Mouse (Mus musculus) liver, embryonic 15.5 days (tissue): Measurements from ENCODE around the gene Scn4a. TPM values are rescaled to one million over a fixed set of nuclear protein-coding genes. Genes with fewer than 3 reads are reported as not detected.

Source experiments
- ATAC-seq: fragments of 200-750 bp; cut with Nextera tagmentation; 2 replicates; pipeline ENCODE4 v1.8.0; 2017; ENCODE audit warnings: moderate number of reproducible peaks, mild to moderate bottlenecking, moderate library complexity; ENCODE audit not compliant: insufficient read depth
- H3K27ac ChIP-seq: fragments of 300-500 bp; sonication (generic); replicated peaks from 2 replicates; pipeline ENCODE4 v1.5.1; 2015; ENCODE audit warnings: mild to moderate bottlenecking, inconsistent platforms
- H3K27me3 ChIP-seq: fragments of 300-500 bp; sonication (generic); 2 replicates; pipeline ENCODE4 v1.6.1; 2015; ENCODE audit warnings: mild to moderate bottlenecking, inconsistent platforms
- H3K36me3 ChIP-seq: fragments of 300-500 bp; sonication (generic); replicated peaks from 2 replicates; pipeline ENCODE4 v1.6.1; 2015; ENCODE audit warnings: moderate library complexity, mild to moderate bottlenecking, inconsistent platforms
- H3K4me1 ChIP-seq: fragments of 300-500 bp; sonication (generic); replicated peaks from 2 replicates; pipeline ENCODE4 v1.6.1; 2015; ENCODE audit warnings: inconsistent platforms
- H3K4me2 ChIP-seq: fragments of 300-500 bp; sonication (generic); 2 replicates; pipeline ENCODE4 v1.6.1; 2015; ENCODE audit warnings: moderate library complexity, mild to moderate bottlenecking, inconsistent platforms
- H3K4me3 ChIP-seq: fragments of 300-500 bp; sonication (generic); replicated peaks from 2 replicates; pipeline ENCODE4 v1.5.1; 2015; ENCODE audit warnings: mild to moderate bottlenecking, inconsistent platforms
- H3K9ac ChIP-seq: fragments of 300-500 bp; sonication (generic); 2 replicates; pipeline ENCODE4 v1.6.1; 2015; ENCODE audit warnings: moderate library complexity, mild to moderate bottlenecking, inconsistent platforms
- H3K9me3 ChIP-seq: fragments of 300-500 bp; sonication (generic); replicated peaks from 2 replicates; pipeline ENCODE4 v1.6.1; 2016; ENCODE audit warnings: inconsistent platforms
- WGBS: fragments of 180-500 bp; shearing (Covaris S2); methylation state at CpG from one replicate; pipeline ENCODE4 v1.1.7; 2015; ENCODE audit warnings: mixed read lengths; ENCODE audit not compliant: insufficient replicate concordance; 5-methylcytosine and 5-hydroxymethylcytosine counted together
- polyA plus RNA-seq: library from polyadenylated mRNA; unstranded; fragments of >200 nt; fragmentation: Nextera tagmentation; extraction: Ambion mirVana; gene quantifications from 2 replicates; pipeline ENCODE4 v1.2.1, GENCODE M21; 2015

The Scn4a gene
- polyA plus RNA-seq, 1 experiment from 2014 or later: 0.24 TPM

GRCm38 (mm10) chr11:106386409-106386808, 33.3 kb upstream of the Scn4a start:
- ATAC-seq: no peak
- no peaks in the 10 kb centered on the region for H3K9me3 ChIP-seq
- no peak overlapping the region for H3K9ac ChIP-seq
- H3K4me1 ChIP-seq: peaks cover 48% of the 10 kb centered on the region
- no peaks in the 10 kb centered on the region for H3K36me3 ChIP-seq
- H3K4me2 ChIP-seq: no peak overlapping the region; the same call in 1 of the 2 replicates
- H3K4me3 ChIP-seq: no peak overlapping the region
- 31% methylated on average over 3 of the region's 3 CpGs for whole genome bisulfite sequencing
- no peaks in the 10 kb centered on the region for H3K27me3 ChIP-seq
- no peak overlapping the region for H3K27ac ChIP-seq

GRCm38 (mm10) chr11:106383051-106383790, 30.1 kb upstream of the Scn4a start:
- Histone ChIP-seq H3K36me3 (no peaks in the 10 kb centered on the region), H3K4me1 (peaks cover 41% of the 10 kb centered on the region), H3K27me3 (no peaks in the 10 kb centered on the region), H3K4me2 (no peak overlapping the region), H3K27ac (peak overlapping the region; percentile 46; the same call in 1 of the 2 replicates), H3K4me3 (no peak overlapping the region), H3K9me3 (no peaks in the 10 kb centered on the region), H3K9ac (no peak overlapping the region)
- WGBS: 34% methylated on average over 6 of the region's 6 CpGs
- no peak for ATAC-seq

GRCm38 (mm10) chr11:106382424-106382823, 29.3 kb upstream of the Scn4a start:
- no peak overlapping the region; the same call in 1 of the 2 replicates for H3K4me2 ChIP-seq
- H3K36me3 ChIP-seq: no peaks in the 10 kb centered on the region
- ATAC-seq: peak; percentile 50; the same call in 1 of the 2 replicates
- H3K9ac ChIP-seq: no peak overlapping the region
- H3K4me1 ChIP-seq: peaks cover 33% of the 10 kb centered on the region
- no peaks in the 10 kb centered on the region for H3K9me3 ChIP-seq
- WGBS: 13% methylated on average over 5 of the region's 5 CpGs
- no peak overlapping the region for H3K4me3 ChIP-seq
- H3K27me3 ChIP-seq: no peaks in the 10 kb centered on the region
- H3K27ac ChIP-seq: no peak overlapping the region; the same call in 1 of the 2 replicates

- H3K4me3 ChIP-seq: peak overlapping the region; percentile 17
- WGBS: 46% methylated on average over 7 of the region's 7 CpGs
- H3K4me1 ChIP-seq: peaks cover 28% of the 10 kb centered on the region
- H3K27me3 ChIP-seq: no peaks in the 10 kb centered on the region
- peak overlapping the region; percentile 23; the same call in 1 of the 2 replicates for H3K4me2 ChIP-seq
- no peaks in the 10 kb centered on the region for H3K9me3 ChIP-seq
- 0 out of 2 replicates have a peak overlapping the region, but pooled peaks have one; percentile 34 for H3K27ac ChIP-seq
- no peak for ATAC-seq
- H3K36me3 ChIP-seq: no peaks in the 10 kb centered on the region
- no peak overlapping the region for H3K9ac ChIP-seq
Measured at GRCm38 (mm10) chr11:106381883-106382282, 28.8 kb upstream of the Scn4a start.

- H3K4me3 ChIP-seq: no peak overlapping the region
- 65% methylated on average over 11 of the region's 11 CpGs for WGBS
Measured at GRCm38 (mm10) chr11:106381011-106381410, 27.9 kb upstream of the Scn4a start.

GRCm38 (mm10) chr11:106374979-106375378, 21.9 kb upstream of the Scn4a start:
- Histone ChIP-seq H3K9ac (no peak overlapping the region), H3K4me3 (no peak overlapping the region), H3K9me3 (no peaks in the 10 kb centered on the region), H3K27ac (no peak overlapping the region), H3K4me1 (peaks cover 4% of the 10 kb centered on the region; the same call in 1 of the 2 replicates), H3K36me3 (no peaks in the 10 kb centered on the region), H3K27me3 (no peaks in the 10 kb centered on the region), H3K4me2 (no peak overlapping the region)
- no peak for ATAC-seq
- 49% methylated on average over 5 of the region's 5 CpGs for WGBS

More at GRCm38 (mm10) chr11:106381011-106381410, 27.9 kb upstream of the Scn4a start:
- H3K27me3 ChIP-seq: no peaks in the 10 kb centered on the region
- peaks cover 20% of the 10 kb centered on the region for H3K4me1 ChIP-seq
- no peaks in the 10 kb centered on the region for H3K9me3 ChIP-seq
- H3K9ac ChIP-seq: no peak overlapping the region
- ATAC-seq: no peak
- H3K27ac ChIP-seq: no peak overlapping the region
- peak overlapping the region; percentile 23; the same call in 1 of the 2 replicates for H3K4me2 ChIP-seq
- no peaks in the 10 kb centered on the region for H3K36me3 ChIP-seq

GRCm38 (mm10) chr11:106374559-106374958, 21.5 kb upstream of the Scn4a start:
- ATAC-seq: no peak
- H3K4me3 ChIP-seq: no peak overlapping the region
- no peaks in the 10 kb centered on the region for H3K9me3 ChIP-seq
- WGBS: 36% methylated on average over 9 of the region's 9 CpGs
- no peaks in the 10 kb centered on the region for H3K27me3 ChIP-seq
- peaks cover 4% of the 10 kb centered on the region; the same call in 1 of the 2 replicates for H3K4me1 ChIP-seq
- H3K27ac ChIP-seq: no peak overlapping the region
- H3K36me3 ChIP-seq: no peaks in the 10 kb centered on the region
- no peak overlapping the region for H3K9ac ChIP-seq
- no peak overlapping the region for H3K4me2 ChIP-seq

GRCm38 (mm10) chr11:106373998-106374397, 20.9 kb upstream of the Scn4a start:
- WGBS: 45% methylated on average over 11 of the region's 11 CpGs
- Histone ChIP-seq H3K27ac (no peak overlapping the region), H3K4me3 (no peak overlapping the region), H3K27me3 (no peaks in the 10 kb centered on the region), H3K9me3 (no peaks in the 10 kb centered on the region), H3K4me1 (peaks cover 4% of the 10 kb centered on the region; the same call in 1 of the 2 replicates), H3K9ac (no peak overlapping the region), H3K36me3 (no peaks in the 10 kb centered on the region), H3K4me2 (no peak overlapping the region)
- no peak for ATAC-seq

- Histone ChIP-seq H3K4me3 (no peak overlapping the region), H3K9me3 (no peaks in the 10 kb centered on the region), H3K36me3 (no peaks in the 10 kb centered on the region), H3K9ac (no peak overlapping the region), H3K27ac (no peak overlapping the region), H3K4me1 (0 out of 2 replicates have a peak, but pooled peaks cover 8% of the 10 kb centered on the region), H3K27me3 (no peaks in the 10 kb centered on the region), H3K4me2 (no peak overlapping the region)
- WGBS: 4% methylated on average over 3 of the region's 3 CpGs
- ATAC-seq: no peak
Measured at GRCm38 (mm10) chr11:106366316-106366715, 13.2 kb upstream of the Scn4a start.

- Histone ChIP-seq H3K27ac (no peak within 1 kb of the TSS), H3K27me3 (no peaks in the 10 kb centered on the region), H3K4me1 (0 out of 2 replicates have a peak, but pooled peaks cover 8% of the 10 kb centered on the region), H3K9me3 (no peaks in the 10 kb centered on the region), H3K9ac (no peak within 1 kb of the TSS), H3K4me3 (no peak within 1 kb of the TSS), H3K4me2 (no peak within 1 kb of the TSS), H3K36me3 (no peaks in the 10 kb centered on the region)
- WGBS: 48% methylated on average over 10 of the region's 10 CpGs
- no peak for ATAC-seq
Measured at GRCm38 (mm10) chr11:106365366-106365765, 12.3 kb upstream of the Scn4a start, which contains the start of gene Prr29. Prr29 (plus strand) TSS chr11:106365472.

- ATAC-seq: no peak
- Histone ChIP-seq H3K9me3 (no peaks in the 10 kb centered on the region), H3K4me3 (no peak overlapping the region), H3K9ac (no peak overlapping the region), H3K27ac (no peak overlapping the region), H3K27me3 (no peaks in the 10 kb centered on the region), H3K36me3 (no peaks in the 10 kb centered on the region), H3K4me1 (0 out of 2 replicates have a peak, but pooled peaks cover 8% of the 10 kb centered on the region), H3K4me2 (no peak overlapping the region)
- WGBS: 16% methylated on average over 11 of the region's 11 CpGs
Measured at GRCm38 (mm10) chr11:106364712-106365111, 11.6 kb upstream of the Scn4a start.
